9 mouse cellular contexts compared by ENCODE assay signal in genomic region chr16:94402185-94402584, GRCm38 (mm10). TPM values are rescaled to one million over a fixed set of nuclear protein-coding genes. Genes with fewer than 3 reads are reported as not detected.
DNase-seq lines count a peak whose midpoint lies in the region; ATAC-seq and TF ChIP-seq lines count a peak whose summit lies in the region.
"Had no signal": no experiment of that assay in that cellular context is flagged by ENCODE, and none has a peak within 500 bp of the region (broad histone marks: within the 10 kb centered on the region; RNA-seq: fewer than 3 reads in every experiment).

No protein-coding gene starts in this region.

- no peaks in the 10 kb centered on the region for H3K27me3 ChIP-seq in liver, postnatal 0 days (ENCODE audit: insufficient read depth, low read length)
- H3K27me3 ChIP-seq: midbrain, embryonic 12.5 days had no signal

- no peak for TF ChIP-seq EP300 in liver, postnatal 0 days (IDR thresholded peaks at IDR 0.05; ENCODE audit: low read depth)

- H3K4me3 ChIP-seq in liver, postnatal 0 days (ENCODE audit: low read depth, low read length) = no peak overlapping the region
- H3K4me3 ChIP-seq: midbrain, embryonic 12.5 days had no signal

- H3K36me3 ChIP-seq in liver, postnatal 0 days (replicated peaks; ENCODE audit: insufficient read depth, low read length) = 0 out of 2 replicates have a peak, but pooled peaks cover 6% of the 10 kb centered on the region

- WGBS in liver, postnatal 0 days (ENCODE audit: insufficient replicate concordance) = 77% methylated on average over 4 of the region's 4 CpGs

- no peak for TF ChIP-seq CTCF in liver, postnatal 0 days (IDR thresholded peaks at IDR 0.05; ENCODE audit: low read depth)

- H3K4me1 ChIP-seq in liver, postnatal 0 days (ENCODE audit: insufficient read depth) = no peaks in the 10 kb centered on the region
- H3K4me1 ChIP-seq: midbrain, embryonic 12.5 days had no signal

- peak; percentile 22 for DNase-seq in cerebellum, adult 11 months
- no peak for DNase-seq in cerebellum, postnatal 4 days (ENCODE audit: low spot score in 2 of 2)
- peak; percentile 30 for DNase-seq in kidney, postnatal 10 days
- no peak for DNase-seq in kidney, postnatal 14 days
- DNase-seq in CD4-positive helper T cell, adult 2 months (ENCODE audit: low read depth, low spot score) = peak; percentile 57
- peak; percentile 40 to 72 for DNase-seq in cerebellum, postnatal 25 days
- DNase-seq in liver, postnatal 0 days = no peak
- no peak for DNase-seq in layer of hippocampus, adult 18-20 months (ENCODE audit: low spot score in 2 of 2)

- no peak overlapping the region for H3K9ac ChIP-seq in liver, postnatal 0 days (replicated peaks)
- H3K9ac ChIP-seq: midbrain, embryonic 12.5 days had no signal

- H3K9me3 ChIP-seq in liver, postnatal 0 days (ENCODE audit: low read length) = no peaks in the 10 kb centered on the region
- H3K9me3 ChIP-seq: midbrain, embryonic 12.5 days had no signal

- H3K4me2 ChIP-seq in liver, postnatal 0 days (ENCODE audit: low read depth, low read length) = no peak overlapping the region
- H3K4me2 ChIP-seq: midbrain, embryonic 12.5 days had no signal

- H3K27ac ChIP-seq in liver, postnatal 0 days (ENCODE audit: low read depth) = no peak overlapping the region
- H3K27ac ChIP-seq: midbrain, embryonic 12.5 days had no signal

- ATAC-seq in liver, postnatal 0 days = no peak

RNA-seq across cellular contexts. Expression of gene Pigp, which starts 30.5 kb away (rescaled TPM):
- 84.6 and 95.6 TPM in 2 replicates for polyA plus RNA-seq in liver, postnatal 0 days (2015; fragmentation: Nextera tagmentation; extraction: Ambion mirVana)
- total RNA-seq in layer of hippocampus, adult 18-20 months (2021) = 10 to 100 TPM; 35.5 to 40.7 TPM

RNA-seq across cellular contexts. Expression of gene Ttc3, which starts 31.8 kb away (rescaled TPM):
- 16.1 and 17.4 TPM in 2 replicates for polyA plus RNA-seq in liver, postnatal 0 days (2015; fragmentation: Nextera tagmentation; extraction: Ambion mirVana)
- total RNA-seq in layer of hippocampus, adult 18-20 months (2021) = 100 to 1,000 TPM; 823 to 869 TPM

Comparison
In these comparisons a context has a peak if more than half of its experiments do, and no peak if none do; other contexts are left out.
1. DNase-seq: peak in cerebellum, adult 11 months (single experiment), kidney, postnatal 10 days (single experiment), CD4-positive helper T cell, adult 2 months (single experiment) and cerebellum, postnatal 25 days (2 of 2); none in cerebellum, postnatal 4 days (0 of 2), kidney, postnatal 14 days (single experiment), liver, postnatal 0 days (single experiment) and layer of hippocampus, adult 18-20 months (0 of 2).